Mouse (Mus musculus): ENCODE results near the gene Klk8.

Gene Klk8

DNA sequence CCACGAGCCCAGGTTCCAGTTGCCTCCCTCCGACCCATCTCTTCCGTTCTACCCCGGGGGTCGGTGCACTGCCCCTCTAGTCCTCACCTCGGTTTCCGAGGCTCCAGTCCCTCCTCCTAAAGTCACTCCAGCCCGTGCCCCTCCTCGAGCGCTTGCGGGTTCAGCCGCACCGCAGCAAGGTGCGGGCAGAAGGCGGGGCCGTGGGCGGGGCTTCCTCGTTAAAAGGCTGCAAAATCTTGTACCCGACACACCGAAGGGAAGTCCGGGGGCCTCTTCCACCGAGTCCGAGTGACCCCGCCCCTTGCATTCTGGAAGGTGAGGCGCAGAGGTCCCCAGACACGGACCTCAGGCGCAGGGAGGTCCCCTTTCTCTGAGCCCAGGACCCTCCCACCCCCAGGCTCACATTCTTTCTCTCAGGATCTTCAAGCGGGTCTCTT lies at the start of gene Klk8:
Gene Klk8, plus strand, starts transcription at position 245 of the 437 bp plus-strand sequence.
- peak; percentile 24 for DNase-seq

- no peak for DNase-seq
These were observed 49.6 kb upstream of the Klk8 start for GRCm38 (mm10) chr7:43747788-43748187.

GRCm38 (mm10) chr7:43752806-43753205 lies 44.6 kb upstream of the Klk8 start:
- no peak for DNase-seq

GRCm38 (mm10) chr7:43766484-43766883 lies 30.9 kb upstream of the Klk8 start:
- DNase-seq, result no peak

- no peak for DNase-seq
These were observed 28.8 kb upstream of the Klk8 start, which contains the start of gene Klk12 for GRCm38 (mm10) chr7:43768597-43768996. Gene Klk12, plus strand, starts transcription at chr7:43768897.

- no peak for DNase-seq
These were observed 27.7 kb upstream of the Klk8 start for GRCm38 (mm10) chr7:43769636-43770035.

GRCm38 (mm10) chr7:43770701-43771100 lies 26.7 kb upstream of the Klk8 start:
- DNase-seq, result no peak

DNA sequence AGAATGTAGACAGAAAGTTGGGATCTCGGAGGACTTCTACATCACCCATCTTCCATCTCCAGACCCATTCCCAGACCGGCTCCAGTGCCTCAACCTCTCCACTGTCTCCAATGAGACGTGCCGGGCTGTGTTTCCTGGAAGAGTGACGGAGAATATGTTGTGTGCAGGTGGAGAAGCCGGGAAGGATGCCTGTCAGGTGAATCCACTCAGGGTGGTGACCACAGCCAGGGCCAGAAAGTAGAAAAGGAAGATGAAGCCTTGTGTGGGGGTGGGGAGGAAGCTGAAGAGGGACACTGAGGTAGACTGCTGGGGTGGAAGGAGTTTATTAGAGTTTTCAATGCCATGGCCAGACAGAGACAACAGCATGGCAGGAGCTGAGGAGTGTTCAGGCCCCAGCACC lies 25.5 kb upstream of the Klk8 start:
- DNase-seq, result no peak

GRCm38 (mm10) chr7:43772901-43773300 lies 24.5 kb upstream of the Klk8 start:
- DNase-seq, result no peak

DNA sequence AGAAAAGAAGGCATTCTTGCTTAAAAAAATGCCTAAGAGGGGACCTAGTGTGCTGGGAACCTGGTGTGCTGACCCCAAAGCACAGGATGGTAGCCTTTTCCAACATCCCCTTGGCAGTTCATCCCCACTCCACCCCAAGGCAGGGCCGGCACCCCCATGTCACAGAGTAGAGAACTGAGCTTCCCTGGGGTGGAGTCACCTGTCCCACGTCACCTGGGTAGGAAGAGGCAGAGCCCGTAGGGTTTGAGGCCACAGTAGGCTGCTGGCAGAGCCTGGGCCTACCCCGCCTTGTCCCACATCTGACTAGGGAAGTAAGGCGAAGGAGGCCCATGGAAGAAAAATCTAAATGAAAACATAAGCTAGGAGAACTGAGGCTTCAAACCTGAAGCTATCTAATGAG lies 23.0 kb upstream of the Klk8 start, which contains the start of gene Klk11:
Gene Klk11, plus strand, starts transcription at position 241 of the 400 bp plus-strand sequence.
- DNase-seq, result no peak

GRCm38 (mm10) chr7:43774802-43775201 lies 22.6 kb upstream of the Klk8 start:
- no peak for DNase-seq

DNA sequence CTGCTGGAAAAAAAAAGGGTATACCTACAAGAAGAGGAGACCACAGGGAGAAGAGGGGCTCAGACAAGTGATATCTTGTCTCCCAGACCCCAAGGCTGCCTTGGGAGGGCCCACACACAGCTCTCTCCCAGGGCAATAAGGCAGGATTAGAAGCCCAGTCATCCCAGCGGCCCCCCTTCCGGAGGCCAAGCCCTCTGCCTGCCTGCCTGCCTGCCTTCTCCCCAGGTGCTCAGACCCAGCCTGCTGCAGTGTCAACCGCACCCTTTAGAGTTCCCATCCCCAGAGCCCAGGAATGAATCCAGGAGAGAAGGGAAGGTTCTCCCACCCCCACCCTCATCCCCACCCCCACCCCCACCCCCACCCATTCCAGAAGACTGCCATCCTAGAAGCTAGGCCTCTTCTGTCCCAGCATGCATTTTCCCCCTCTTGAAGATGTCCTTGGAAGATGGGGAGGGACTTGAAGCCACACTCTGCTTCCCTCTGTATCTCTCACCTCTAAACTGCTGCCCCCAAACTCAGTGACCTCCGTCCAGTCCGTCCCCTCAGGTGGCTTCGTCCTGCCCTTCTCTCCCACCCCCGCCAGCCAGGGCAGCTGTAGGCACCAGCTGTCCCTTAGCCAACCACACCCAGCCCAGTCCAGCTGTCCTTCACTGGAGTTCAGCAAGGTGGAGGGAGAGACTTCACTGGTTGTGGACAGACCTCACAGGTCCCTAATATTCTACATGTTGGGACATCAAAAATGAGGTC lies 21.9 kb upstream of the Klk8 start:
- DNase-seq, result no peak

GRCm38 (mm10) chr7:43776506-43776905 lies 20.9 kb upstream of the Klk8 start:
- no peak for DNase-seq

DNA sequence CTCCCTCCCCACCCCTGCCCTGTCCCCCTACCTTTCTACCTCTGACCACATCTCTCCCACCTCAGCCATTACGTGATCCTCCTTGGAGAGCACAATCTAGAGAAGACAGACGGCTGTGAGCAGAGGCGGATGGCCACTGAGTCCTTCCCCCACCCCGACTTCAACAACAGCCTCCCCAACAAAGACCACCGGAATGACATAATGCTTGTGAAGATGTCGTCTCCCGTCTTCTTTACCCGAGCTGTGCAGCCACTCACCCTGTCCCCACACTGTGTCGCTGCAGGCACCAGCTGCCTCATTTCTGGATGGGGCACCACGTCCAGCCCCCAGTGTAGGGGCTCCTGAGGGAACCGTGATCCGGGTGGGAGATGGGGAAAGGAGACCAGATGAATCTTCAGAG lies 20.0 kb upstream of the Klk8 start:
- no peak for DNase-seq

DNA sequence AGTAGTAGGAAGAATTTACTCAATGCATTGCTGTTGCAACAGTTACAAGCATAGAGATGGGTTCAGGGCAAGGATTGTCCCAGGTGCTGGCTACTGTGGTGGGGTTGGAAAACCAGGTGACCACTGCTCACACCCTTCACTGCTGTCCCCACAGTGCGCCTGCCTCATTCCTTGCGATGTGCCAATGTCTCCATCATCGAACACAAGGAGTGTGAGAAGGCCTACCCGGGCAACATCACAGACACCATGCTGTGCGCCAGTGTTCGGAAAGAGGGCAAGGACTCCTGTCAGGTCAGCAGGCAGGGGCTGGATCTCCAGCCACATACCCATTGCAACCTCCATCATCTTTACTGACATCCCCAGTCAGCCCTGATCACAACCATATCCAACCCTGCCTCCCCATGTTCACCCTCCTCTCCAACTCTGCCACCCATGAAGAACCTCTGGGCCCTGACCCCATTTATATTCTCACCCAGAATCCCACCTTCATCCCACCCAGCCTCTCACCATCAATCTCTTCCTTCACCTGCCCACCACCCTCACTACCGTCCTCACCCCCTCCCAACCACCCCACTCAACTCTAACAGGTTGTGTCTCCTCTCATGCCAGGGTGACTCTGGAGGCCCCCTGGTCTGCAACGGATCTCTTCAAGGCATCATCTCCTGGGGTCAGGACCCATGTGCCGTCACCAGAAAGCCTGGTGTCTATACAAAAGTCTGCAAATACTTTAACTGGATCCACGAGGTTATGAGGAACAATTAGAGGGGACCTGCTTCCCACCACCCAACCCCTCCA lies 19.0 kb upstream of the Klk8 start:
- no peak for DNase-seq

DNA sequence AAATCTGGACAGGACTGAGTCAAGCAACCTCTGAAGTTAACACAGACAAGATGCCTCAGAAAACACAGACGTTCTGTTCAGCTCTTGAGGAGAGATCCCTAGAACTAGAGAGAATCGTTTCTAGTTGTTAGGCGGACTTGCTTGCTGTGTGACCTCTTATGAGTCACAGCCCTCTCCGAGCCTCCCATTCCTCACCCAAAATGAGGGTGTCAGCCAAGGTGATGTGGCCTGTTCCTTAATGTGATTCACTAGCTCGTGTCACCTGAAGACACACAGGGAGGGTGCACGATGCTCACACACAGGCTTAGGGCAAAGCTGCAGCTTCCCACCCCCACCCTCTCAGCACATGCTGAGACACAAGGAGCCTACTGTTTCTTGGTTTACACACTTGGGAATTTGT lies 17.1 kb upstream of the Klk8 start:
- no peak for DNase-seq

DNA sequence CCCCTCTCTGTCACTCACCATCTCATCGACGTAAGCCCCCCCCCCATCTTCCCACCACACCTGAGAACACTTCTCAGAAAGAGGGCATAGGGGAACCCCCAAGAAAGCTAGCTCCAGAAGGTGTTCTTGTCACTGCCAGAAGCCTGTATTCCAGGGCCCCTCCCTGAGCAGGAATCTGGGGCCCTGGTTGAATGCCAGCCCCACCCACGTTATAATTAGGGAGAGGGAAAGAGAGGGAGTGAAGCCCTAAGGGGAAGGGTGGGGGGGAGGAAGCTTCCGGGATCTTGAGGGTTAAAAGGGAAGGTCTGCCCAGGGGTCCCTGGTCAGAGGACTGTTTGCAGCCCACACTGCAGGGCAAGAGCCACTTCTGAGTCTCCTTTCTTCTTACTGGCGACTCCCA lies 16.6 kb upstream of the Klk8 start, which contains the start of gene Klk10:
Gene Klk10, plus strand, starts transcription at position 290 of the 400 bp plus-strand sequence.
- DNase-seq, result no peak

GRCm38 (mm10) chr7:43781541-43781940 lies 15.8 kb upstream of the Klk8 start:
- no peak for DNase-seq

DNA sequence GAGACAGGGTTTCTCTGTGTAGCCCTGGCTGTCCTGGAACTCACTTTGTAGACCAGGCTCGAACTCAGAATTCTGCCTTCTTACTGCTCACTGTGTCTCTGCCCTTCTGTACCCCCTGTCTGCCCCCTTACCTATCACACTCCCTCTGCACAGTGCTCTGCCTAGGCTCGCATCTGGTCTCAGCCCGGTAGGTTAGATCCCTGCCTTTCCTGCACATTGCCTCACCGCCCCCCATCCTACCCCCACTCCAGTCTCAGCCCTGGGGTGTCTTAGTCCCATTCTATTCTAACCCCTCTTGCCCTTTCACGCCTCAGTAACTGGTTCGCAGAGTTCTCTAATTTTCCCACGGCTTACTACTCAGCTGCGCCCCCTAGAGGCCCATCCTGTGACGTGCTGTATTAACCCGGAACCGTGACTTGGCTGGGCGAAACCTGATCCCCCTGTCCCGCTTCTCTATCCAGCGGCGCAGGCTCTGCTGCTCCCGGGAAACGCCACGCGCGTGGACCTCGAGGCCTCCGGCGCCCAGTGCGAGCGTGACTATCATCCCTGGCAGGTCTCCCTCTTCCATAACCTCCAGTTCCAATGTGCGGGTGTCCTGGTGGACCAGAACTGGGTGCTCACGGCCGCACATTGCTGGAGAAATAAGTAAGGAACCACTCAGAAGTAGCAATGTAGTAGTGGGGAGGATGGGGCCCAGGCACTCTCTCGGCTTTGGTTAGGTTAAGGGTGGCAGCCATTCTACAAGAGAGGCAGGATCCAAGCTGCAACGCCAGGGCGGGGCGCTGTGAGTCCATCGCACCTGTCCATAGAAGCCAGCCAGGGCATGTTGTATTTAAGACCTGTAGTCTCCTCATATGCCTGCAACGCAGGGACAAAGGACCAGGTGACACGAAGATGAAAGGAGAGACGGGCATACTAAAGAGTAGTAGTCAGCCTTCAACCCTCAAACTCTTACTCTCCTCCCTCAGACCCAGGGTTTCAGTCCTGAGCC lies 14.8 kb upstream of the Klk8 start:
- peak; percentile 67 for DNase-seq

DNA sequence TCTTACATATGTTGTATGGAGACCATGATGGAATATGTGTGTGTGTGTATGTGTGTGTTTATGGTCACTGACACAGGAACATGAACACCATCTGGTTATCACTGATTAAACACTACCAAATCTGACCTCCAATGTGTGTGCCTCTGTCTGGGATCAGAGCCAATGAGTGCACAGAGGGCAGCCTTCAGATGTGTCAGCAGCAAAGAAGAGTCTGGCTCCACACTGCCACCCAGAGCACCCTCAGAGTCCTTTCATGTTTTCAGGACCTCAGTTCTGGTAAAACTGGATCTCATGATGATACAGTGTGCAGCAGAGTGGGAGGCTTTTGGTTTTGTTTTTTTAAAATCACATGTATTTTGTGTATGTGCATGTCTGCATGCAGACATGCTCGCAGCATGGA lies 12.1 kb upstream of the Klk8 start:
- DNase-seq, result no peak

GRCm38 (mm10) chr7:43788096-43788495 lies 9.3 kb upstream of the Klk8 start:
- DNase-seq, result no peak

GRCm38 (mm10) chr7:43789295-43789694 lies 8.1 kb upstream of the Klk8 start:
- DNase-seq, result no peak

GRCm38 (mm10) chr7:43791591-43791990 lies 5.8 kb upstream of the Klk8 start, which contains the start of gene Klk9:
Gene Klk9, plus strand, starts transcription at chr7:43791891.
- DNase-seq, result no peak

Data from liver (tissue).